Mouse (Mus musculus) lung, adult 2 months (tissue): ENCODE results near the gene Ciao2a.

Source experiments
- CTCF ChIP-seq: fragments of 200-500 bp; IDR thresholded peaks from 2 replicates; pipeline ENCODE4 v1.5.1; 2011; ENCODE audit warnings: mild to moderate bottlenecking, low read length, control low read depth; ENCODE audit not compliant: insufficient read depth
- POLR2A ChIP-seq: fragments of 200-500 bp; IDR thresholded peaks from 2 replicates; pipeline ENCODE4 v1.6.1; 2011; ENCODE audit warnings: low read depth, mild to moderate bottlenecking, control low read depth, low read length, borderline replicate concordance; ENCODE audit errors: extremely low read depth

DNA sequence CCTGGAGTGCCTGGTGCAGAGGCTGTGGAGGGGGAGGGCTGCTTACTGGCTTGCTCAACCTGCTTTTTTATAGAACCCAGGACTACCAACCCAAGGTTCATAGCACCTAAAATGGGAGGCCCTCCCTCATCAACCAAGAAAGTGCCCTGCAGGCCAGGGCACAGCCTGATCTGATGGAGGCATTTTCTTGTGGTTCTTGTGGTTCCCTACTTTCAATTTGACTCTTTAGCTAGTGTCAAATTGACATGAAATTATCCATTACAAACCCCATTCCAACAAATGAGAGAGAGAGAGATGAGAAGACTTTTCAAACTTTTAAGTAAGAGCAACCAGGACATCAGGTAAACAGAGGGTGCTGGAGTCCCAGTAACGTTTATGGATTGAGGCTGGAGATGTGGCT is 15.9 kb downstream of the Ciao2a start:
- TF ChIP-seq POLR2A (no peak), CTCF (no peak)
